Mouse (Mus musculus) lung, embryonic 16.5 days (tissue): ENCODE measurements around the gene Slc35g1. TPM values are rescaled to one million over a fixed set of nuclear protein-coding genes. Genes with fewer than 3 reads are reported as not detected.
A peak's percentile ranks its signal among the peaks of the same experiment; 100 is the strongest.

Source experiments
- ATAC-seq: fragments of 200-750 bp; cut with Nextera tagmentation; 2 replicates; pipeline ENCODE4 v1.8.0; 2017; ENCODE audit warnings: low read depth, mild to moderate bottlenecking, moderate library complexity
- H3K27ac ChIP-seq: fragments of 300-500 bp; sonication (generic); 2 replicates; pipeline ENCODE4 v1.5.1; 2014; ENCODE audit warnings: mild to moderate bottlenecking, control low read depth, low read length
- H3K27me3 ChIP-seq: fragments of 300-500 bp; sonication (generic); 2 replicates; pipeline ENCODE4 v1.6.1; 2014; ENCODE audit warnings: low read depth, low read length, mixed read lengths; ENCODE audit not compliant: control insufficient read depth, insufficient read depth
- H3K36me3 ChIP-seq: fragments of 300-500 bp; sonication (generic); 2 replicates; pipeline ENCODE4 v1.6.1; 2014; ENCODE audit warnings: low read length; ENCODE audit not compliant: control insufficient read depth, insufficient read depth
- H3K4me1 ChIP-seq: fragments of 300-500 bp; sonication (generic); replicated peaks from 2 replicates; pipeline ENCODE4 v1.6.1; 2014; ENCODE audit warnings: low read length, mixed read lengths; ENCODE audit not compliant: control insufficient read depth, insufficient read depth
- H3K4me2 ChIP-seq: fragments of 300-500 bp; sonication (generic); 2 replicates; pipeline ENCODE4 v1.6.1; 2014; ENCODE audit warnings: low read depth, low read length, control low read depth
- H3K4me3 ChIP-seq: fragments of 300-500 bp; sonication (generic); 2 replicates; pipeline ENCODE4 v1.5.1; 2014; ENCODE audit warnings: mild to moderate bottlenecking, low read length, control low read depth
- H3K9ac ChIP-seq: fragments of 300-500 bp; sonication (generic); 2 replicates; pipeline ENCODE4 v1.6.1; 2014; ENCODE audit warnings: low read length, control low read depth
- H3K9me3 ChIP-seq: fragments of 300-500 bp; sonication (generic); 2 replicates; pipeline ENCODE4 v1.6.1; 2016; ENCODE audit warnings: low read length; ENCODE audit not compliant: control insufficient read depth
- WGBS: fragments of 180-500 bp; shearing (Covaris S2); extraction: QIAGEN DNeasy Blood & Tissue Kit; methylation state at CpG from one replicate; pipeline ENCODE4 v1.1.7; 2014; 5-methylcytosine and 5-hydroxymethylcytosine counted together
- polyA plus RNA-seq: library from polyadenylated mRNA; unstranded; fragments of >200 nt; fragmentation: Nextera tagmentation; extraction: Ambion mirVana; gene quantifications from 2 replicates; pipeline ENCODE4 v1.2.1, GENCODE M21; 2015

Slc35g1 gene
- polyA plus RNA-seq, 1 experiment from 2014 or later = 2.9 TPM

DNA sequence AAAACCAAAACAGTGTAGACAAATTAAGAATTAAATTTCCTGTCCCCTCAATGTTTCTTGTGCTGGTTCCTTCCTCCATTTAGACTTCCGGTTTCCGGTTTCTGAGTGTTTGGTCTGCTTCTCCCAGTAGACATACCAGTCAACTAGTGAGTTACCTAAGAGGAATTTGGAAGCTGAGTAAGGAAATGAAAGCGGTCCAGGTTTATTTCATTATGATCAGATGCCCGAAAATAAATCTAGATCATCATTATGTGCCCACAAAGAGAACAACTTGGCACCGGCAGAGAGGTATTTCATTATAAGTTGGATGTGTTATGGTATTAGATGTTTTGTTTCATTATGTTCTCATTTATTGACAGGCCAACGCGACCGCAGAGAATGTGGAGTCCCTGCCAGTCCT, 34.7 kb downstream of the Slc35g1 start:
- ATAC-seq = no peak
- H3K4me2 ChIP-seq = no peak overlapping the region
- 85% methylated on average over 8 of the region's 8 CpGs for WGBS

DNA sequence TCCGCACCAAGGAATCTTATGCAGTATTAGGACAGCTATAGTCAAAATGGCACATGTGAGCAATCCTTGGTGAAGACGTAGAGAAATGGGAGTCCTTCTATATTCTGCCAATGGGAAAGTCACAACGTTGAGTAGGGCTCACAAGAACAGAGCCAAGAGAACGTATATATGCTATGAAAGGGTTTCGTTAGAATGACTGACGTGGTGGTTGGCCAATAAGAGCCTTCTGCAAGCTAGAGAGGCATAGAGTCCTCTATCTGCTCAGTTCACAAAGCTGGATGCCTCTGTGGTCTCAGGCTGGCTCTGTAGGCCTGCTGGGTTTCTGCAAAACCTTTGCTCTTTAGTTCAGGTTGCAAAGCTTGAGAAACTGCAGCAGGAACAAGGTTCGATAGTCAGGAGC, 35.5 kb downstream of the Slc35g1 start:
- Histone ChIP-seq H3K4me1 (no peaks in the 10 kb centered on the region), H3K36me3 (no peaks in the 10 kb centered on the region), H3K27ac (no peak overlapping the region), H3K27me3 (no peaks in the 10 kb centered on the region), H3K4me2 (no peak overlapping the region), H3K9me3 (no peaks in the 10 kb centered on the region), H3K9ac (no peak overlapping the region), H3K4me3 (no peak overlapping the region)
- ATAC-seq = no peak
- 72% methylated on average over 7 of the region's 7 CpGs for WGBS

More for the DNA sequence above, 34.7 kb downstream of the Slc35g1 start:
- Histone ChIP-seq H3K36me3 (no peaks in the 10 kb centered on the region), H3K27me3 (no peaks in the 10 kb centered on the region), H3K9me3 (no peaks in the 10 kb centered on the region), H3K27ac (no peak overlapping the region), H3K9ac (no peak overlapping the region), H3K4me1 (no peaks in the 10 kb centered on the region), H3K4me3 (no peak overlapping the region)

DNA sequence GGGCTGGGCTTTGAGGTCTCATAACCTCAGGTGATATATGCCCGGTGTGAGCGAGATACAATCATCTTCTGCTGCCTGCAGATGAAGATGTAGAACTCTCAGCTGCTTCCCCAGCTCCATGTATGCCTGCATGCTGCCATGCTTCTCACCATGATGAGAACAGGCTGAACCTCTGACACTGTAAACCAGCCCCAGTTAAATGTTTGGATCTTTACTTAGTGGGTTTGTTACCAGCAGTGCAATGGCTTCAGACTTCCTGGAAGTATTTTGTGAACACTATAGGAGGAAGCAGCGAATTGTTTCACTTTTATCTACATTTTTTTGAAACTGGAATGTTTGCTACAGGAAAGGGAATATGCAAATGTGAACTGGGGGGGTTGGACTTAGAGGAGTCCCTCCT, 36.2 kb downstream of the Slc35g1 start:
- no peak for ATAC-seq
- no peaks in the 10 kb centered on the region for H3K4me1 ChIP-seq
- no peaks in the 10 kb centered on the region for H3K36me3 ChIP-seq
- no peaks in the 10 kb centered on the region for H3K27me3 ChIP-seq
- no peak overlapping the region for H3K9ac ChIP-seq
- H3K4me2 ChIP-seq = no peak overlapping the region
- WGBS = 68% methylated on average over 3 of the region's 3 CpGs
- H3K27ac ChIP-seq = no peak overlapping the region
- no peak overlapping the region for H3K4me3 ChIP-seq
- H3K9me3 ChIP-seq = no peaks in the 10 kb centered on the region

DNA sequence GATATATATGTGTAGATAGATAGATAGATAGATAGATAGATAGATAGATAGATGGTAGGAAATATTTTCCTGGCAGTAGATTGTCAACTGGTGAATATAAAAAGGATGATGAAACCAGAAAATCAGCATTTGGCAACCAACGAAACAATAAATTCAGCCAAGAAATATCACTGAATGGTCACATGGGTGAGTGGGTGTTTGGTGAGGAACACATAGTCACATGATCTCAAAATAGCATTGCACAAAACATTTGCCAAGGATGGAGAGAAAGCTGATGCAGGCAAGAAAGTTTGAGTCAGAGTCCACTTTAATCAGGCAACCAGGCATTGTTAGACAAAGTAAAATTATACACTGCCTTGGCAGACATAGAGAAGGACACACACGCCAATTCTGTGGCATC, 37.6 kb downstream of the Slc35g1 start:
- H3K27me3 ChIP-seq = no peaks in the 10 kb centered on the region
- H3K36me3 ChIP-seq = no peaks in the 10 kb centered on the region
- no peak overlapping the region for H3K4me3 ChIP-seq
- H3K4me2 ChIP-seq = no peak overlapping the region
- ATAC-seq = no peak
- H3K9ac ChIP-seq = no peak overlapping the region
- H3K27ac ChIP-seq = no peak overlapping the region
- H3K9me3 ChIP-seq = no peaks in the 10 kb centered on the region
- 73% methylated on average over 2 of the region's 2 CpGs for WGBS
- H3K4me1 ChIP-seq = no peaks in the 10 kb centered on the region

DNA sequence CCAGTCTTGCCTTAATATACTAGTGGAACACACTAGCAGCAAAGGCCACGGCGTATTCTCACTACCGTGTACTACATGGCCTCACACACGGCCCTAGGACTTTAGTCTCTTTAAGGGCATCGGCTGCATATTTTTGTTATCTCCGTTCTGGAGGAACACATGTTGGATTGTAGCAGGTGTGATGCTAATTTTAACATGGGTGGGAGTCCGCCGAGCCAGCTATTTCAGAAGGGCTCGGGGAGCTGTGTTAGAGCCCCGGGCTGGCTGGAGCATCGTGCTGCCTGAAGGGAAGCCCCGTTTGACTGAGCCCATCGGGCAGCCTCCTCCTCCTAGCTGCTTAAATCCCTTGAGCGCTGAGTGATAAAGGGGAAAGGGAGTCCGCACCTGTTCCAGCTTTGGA, 39.4 kb downstream of the Slc35g1 start:
- WGBS = 85% methylated on average over 15 of the region's 15 CpGs
- Histone ChIP-seq H3K4me1 (no peaks in the 10 kb centered on the region), H3K9me3 (no peaks in the 10 kb centered on the region), H3K27me3 (no peaks in the 10 kb centered on the region), H3K36me3 (no peaks in the 10 kb centered on the region), H3K27ac (no peak overlapping the region), H3K4me2 (no peak overlapping the region), H3K4me3 (no peak overlapping the region), H3K9ac (no peak overlapping the region)
- ATAC-seq = no peak

DNA sequence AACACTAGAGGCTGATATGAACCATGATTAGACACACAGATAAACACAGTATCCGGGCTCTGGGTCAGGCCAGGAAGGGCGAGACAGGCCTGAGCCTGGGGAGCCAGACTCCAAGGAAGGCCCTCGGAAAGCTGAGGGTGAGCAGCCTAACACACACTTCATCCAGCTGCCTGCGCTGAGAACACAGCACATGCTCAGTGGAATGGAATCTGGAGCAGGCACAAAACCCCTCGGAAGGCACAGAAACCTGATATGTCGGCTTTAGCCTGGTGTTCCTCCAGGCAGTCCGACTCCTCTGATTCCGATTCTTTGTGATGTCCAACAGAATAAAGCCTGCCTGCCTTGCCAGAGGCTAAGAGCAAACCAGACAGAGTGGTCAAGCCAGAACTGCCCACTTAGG, 46.1 kb downstream of the Slc35g1 start:
- Histone ChIP-seq H3K36me3 (no peaks in the 10 kb centered on the region), H3K27ac (no peak overlapping the region), H3K4me3 (no peak overlapping the region), H3K4me2 (no peak overlapping the region), H3K27me3 (no peaks in the 10 kb centered on the region), H3K4me1 (no peaks in the 10 kb centered on the region), H3K9ac (no peak overlapping the region), H3K9me3 (no peaks in the 10 kb centered on the region)
- WGBS = 44% methylated on average over 8 of the region's 8 CpGs
- 0 out of 2 replicates have a peak, but pooled peaks have one; percentile 23 for ATAC-seq

DNA sequence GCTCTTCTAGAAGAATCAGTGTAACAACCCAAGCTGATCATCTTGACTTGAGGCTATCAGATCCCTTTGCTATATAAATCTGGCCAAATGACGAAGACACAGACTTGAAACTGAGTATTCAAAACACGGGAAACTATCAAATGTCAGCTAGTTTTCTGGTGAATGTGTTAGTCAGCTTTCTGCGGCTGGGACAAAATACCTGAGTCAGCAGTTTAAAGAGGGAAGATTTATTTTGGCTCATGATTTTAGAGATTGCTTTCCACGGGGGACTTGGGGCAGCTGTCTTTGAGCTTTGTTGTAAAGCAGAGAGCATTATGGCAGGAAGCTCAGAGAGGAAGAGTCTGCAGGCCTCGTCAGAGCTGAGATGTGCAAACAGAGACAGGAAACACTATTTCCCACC, 50.0 kb downstream of the Slc35g1 start:
- ATAC-seq = no peak
- H3K36me3 ChIP-seq = no peaks in the 10 kb centered on the region
- H3K4me2 ChIP-seq = no peak overlapping the region
- no peak overlapping the region for H3K4me3 ChIP-seq
- no peaks in the 10 kb centered on the region for H3K4me1 ChIP-seq
- H3K27ac ChIP-seq = no peak overlapping the region
- 48% methylated on average over 5 of the region's 5 CpGs for WGBS
- H3K27me3 ChIP-seq = no peaks in the 10 kb centered on the region
- no peaks in the 10 kb centered on the region for H3K9me3 ChIP-seq
- H3K9ac ChIP-seq = no peak overlapping the region

Other genes with a start within 250 kb of the Slc35g1 start
- gene Fra10ac1, start 171.8 kb upstream of the Slc35g1 start, polyA plus RNA-seq = 29.9 and 31.7 TPM in 2 replicates
- gene Lgi1, start 131.4 kb upstream of the Slc35g1 start, polyA plus RNA-seq = 0.21 and 0.28 TPM in 2 replicates
- gene Plce1, start 85.1 kb downstream of the Slc35g1 start, polyA plus RNA-seq = 3.1 and 4.1 TPM in 2 replicates